Mouse (Mus musculus): ENCODE results near the gene Baz2b. TPM values are rescaled to one million over a fixed set of nuclear protein-coding genes. Genes with fewer than 3 reads are reported as not detected.

The Baz2b gene
- total RNA-seq, 2 experiments from 2014 or later, result 53.0 to 56.7 TPM

GRCm38 (mm10) chr2:60042699-60043098 is 166.9 kb downstream of the Baz2b start:
- no peak for DNase-seq (ENCODE audit: extremely low spot score in 1 of 2, low spot score in 2 of 2)
- intact Hi-C loops (cut with DNase I), result no loop called here

DNA sequence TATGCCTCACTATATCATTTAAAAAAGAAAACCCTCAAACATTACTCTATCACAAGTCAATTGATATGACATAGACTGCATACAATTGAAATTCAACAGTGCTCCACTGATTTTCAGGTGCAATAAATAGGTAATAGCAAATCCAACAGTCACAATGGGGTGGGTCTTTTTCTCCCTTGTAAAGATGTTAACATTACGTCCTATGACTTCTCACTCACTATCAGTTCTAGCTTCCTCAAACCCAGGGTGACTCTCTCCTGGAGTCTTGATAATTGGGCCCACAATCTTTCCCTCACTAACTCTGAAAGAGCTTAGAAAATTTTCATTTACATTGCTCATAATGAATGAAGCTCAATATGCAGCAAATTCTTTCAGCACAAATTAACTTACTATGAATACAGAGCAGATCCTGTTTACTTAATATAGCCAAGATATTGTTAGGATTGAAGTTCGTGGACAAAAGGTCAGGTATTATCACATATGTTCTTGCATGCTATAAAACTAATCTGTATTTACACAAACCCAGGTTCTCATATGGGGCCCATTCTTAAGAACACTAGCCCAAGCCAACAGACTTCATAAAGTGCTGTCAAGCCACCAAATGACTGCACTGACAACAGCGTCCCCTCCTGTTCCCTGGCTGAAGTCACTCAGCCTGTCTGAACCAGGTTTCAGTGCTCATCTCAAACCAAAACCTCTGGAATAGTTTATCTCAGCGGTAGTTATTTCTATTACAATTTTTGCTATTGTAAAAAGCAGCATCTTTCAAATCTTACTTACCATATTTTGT is 168.0 kb downstream of the Baz2b start:
- intact Hi-C loops (cut with DNase I), result no loop called here

DNA sequence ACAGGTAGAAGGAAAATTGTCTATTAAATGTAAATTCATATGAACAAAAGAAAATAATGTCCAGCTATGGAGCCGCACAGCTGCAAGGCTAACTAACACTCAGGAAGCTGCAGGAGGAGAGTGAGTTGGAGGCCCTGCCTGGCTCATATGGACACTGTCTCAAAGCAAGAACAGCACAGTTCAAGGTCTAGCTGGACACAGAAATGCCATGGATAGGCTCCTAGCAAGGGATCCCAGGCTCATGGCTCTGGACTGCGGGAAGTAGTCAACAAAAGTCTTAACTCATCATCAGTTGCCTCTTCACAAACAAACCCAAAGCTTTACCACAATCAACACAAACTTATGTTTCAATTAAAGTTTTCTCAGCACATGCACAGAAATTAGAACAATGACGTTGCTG is 169.5 kb downstream of the Baz2b start:
- intact Hi-C loops (cut with DNase I), result no loop called here
- DNase-seq (ENCODE audit: extremely low spot score in 1 of 2, low spot score in 2 of 2), result no peak

More for the DNA sequence above, 168.0 kb downstream of the Baz2b start:
- no peak for DNase-seq (ENCODE audit: extremely low spot score in 1 of 2, low spot score in 2 of 2)

GRCm38 (mm10) chr2:60037011-60037551 is 172.6 kb downstream of the Baz2b start:
- DNase-seq (ENCODE audit: extremely low spot score in 1 of 2, low spot score in 2 of 2), result peak in 1 of 2 experiments; percentile 20
- intact Hi-C loops (cut with DNase I), result loop anchor here (5.0 kb wide), 1 partner anchor 85 kb away; no protein-coding TSS in a partner anchor

DNA sequence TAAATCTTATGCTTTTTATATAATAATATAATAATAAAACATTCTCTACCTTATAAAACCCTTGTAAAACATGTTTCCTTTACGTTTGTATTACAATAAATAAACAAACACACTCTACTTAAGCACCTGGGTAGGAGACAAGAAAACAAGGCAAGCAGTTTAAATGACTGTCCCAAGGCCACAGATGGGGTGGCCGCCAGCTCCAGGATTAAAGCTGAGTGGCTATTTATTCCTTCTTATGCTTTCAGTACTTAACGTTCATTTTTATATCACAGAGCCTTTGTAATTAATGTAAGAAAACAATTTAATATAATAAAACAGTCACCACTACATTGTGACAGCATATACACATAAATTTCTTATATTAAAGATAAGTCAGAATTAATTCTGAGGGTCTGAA is 173.3 kb downstream of the Baz2b start:
- DNase-seq (ENCODE audit: extremely low spot score in 1 of 2, low spot score in 2 of 2), result no peak
- intact Hi-C loops (cut with DNase I), result loop anchor here (5.0 kb wide), 1 partner anchor 86 kb away; no protein-coding TSS in a partner anchor

DNA sequence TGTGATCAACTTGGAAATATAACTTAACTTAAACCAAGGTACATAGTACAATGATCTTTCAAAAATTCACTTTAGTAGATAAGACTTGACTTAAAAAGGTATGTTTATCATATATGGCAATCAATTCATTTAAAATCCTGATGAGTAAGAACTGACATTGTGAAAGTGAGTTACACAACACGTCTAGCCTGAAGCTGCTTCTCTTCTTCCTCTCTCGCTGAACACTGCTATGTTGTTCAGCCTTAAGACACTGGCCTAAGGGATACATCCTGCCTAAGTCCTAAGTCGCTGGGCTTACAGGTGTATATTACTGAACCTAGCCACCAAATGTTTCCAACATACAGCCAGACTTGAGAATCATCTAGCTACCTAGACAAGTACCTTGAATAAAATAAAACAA is 178.6 kb downstream of the Baz2b start:
- intact Hi-C loops (cut with DNase I), result no loop called here
- DNase-seq (ENCODE audit: extremely low spot score in 1 of 2, low spot score in 2 of 2), result no peak

- no peak for DNase-seq (ENCODE audit: extremely low spot score in 1 of 2, low spot score in 2 of 2)
- intact Hi-C loops (cut with DNase I), result no loop called here
Observed at GRCm38 (mm10) chr2:60029020-60029419, 180.6 kb downstream of the Baz2b start.

GRCm38 (mm10) chr2:60027166-60027565 is 182.5 kb downstream of the Baz2b start:
- DNase-seq (ENCODE audit: extremely low spot score in 1 of 2, low spot score in 2 of 2), result no peak
- intact Hi-C loops (cut with DNase I), result no loop called here

GRCm38 (mm10) chr2:60026554-60026953 is 183.1 kb downstream of the Baz2b start:
- no peak for DNase-seq (ENCODE audit: extremely low spot score in 1 of 2, low spot score in 2 of 2)
- intact Hi-C loops (cut with DNase I), result no loop called here

GRCm38 (mm10) chr2:60023777-60024176 is 185.9 kb downstream of the Baz2b start:
- intact Hi-C loops (cut with DNase I), result no loop called here
- DNase-seq (ENCODE audit: extremely low spot score in 1 of 2, low spot score in 2 of 2), result no peak

DNA sequence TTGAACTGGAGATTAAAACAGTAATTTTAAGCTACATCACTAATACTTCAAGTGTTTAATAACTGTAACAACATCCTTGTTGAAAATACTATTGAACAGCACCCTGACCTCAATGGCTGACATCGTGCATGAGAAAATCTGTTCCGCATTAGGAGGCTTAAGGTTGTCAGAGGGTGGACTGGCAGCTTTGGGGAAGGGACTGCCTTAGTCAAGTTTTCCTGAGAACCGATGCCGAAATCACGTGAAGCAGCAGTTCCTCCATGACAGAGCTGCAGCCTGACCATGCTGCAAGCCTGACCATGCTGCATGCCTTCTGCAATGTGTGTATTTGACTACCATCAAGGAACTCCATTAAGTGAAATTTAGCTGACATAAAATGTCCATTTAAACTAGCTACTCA is 188.1 kb downstream of the Baz2b start:
- no peak for DNase-seq (ENCODE audit: extremely low spot score in 1 of 2, low spot score in 2 of 2)
- intact Hi-C loops (cut with DNase I), result no loop called here

DNA sequence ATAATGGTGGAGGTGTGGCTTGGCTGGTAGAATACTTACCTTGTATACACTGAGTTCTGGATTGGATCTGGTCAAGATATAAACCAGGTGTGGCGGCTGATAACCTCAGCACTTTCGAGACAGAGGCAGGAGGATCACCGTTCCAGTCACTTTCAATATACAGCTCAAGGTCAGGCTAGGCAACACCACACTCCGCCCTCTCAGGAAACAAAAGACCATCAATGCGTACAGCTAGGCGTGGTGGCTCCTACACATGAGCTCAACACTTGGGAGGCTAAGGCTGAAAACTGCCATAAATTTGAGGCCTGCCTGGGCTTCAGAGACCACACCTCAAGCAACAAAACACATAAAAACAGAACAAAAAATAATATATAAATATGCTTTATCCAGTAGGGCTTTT is 188.5 kb downstream of the Baz2b start:
- no peak for DNase-seq (ENCODE audit: extremely low spot score in 1 of 2, low spot score in 2 of 2)
- intact Hi-C loops (cut with DNase I), result no loop called here

- intact Hi-C loops (cut with DNase I), result no loop called here
- no peak for DNase-seq (ENCODE audit: extremely low spot score in 1 of 2, low spot score in 2 of 2)
Observed at GRCm38 (mm10) chr2:60019546-60020250, 189.9 kb downstream of the Baz2b start.

DNA sequence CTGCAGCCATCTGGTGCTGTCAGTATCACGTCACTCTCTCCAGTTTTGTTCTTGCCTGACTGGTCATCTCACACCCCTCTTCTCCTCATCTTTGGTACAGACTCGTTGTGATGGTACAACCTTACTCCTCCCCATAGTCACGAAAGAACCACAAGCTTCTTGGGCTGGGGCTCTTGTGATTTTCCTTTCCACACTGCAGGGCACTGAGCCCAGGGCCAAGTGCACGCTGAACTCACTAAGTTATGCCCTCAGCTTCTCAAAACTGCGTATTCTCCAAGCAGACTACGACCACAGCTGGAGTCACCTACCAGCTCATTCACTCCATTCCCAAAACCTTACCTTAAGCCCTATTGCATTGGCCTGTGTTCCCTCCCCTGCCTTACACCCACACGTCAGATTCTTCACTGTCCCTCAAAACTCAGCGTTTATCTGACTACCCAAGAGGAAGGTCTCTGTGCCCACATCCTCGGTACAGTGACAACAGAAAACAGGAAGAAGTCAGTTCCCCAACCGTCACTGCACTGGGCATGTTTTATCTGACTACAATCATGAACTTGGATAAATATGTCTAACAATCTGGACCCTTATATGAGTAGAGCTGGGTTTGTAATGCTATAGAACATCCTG is 190.7 kb downstream of the Baz2b start:
- intact Hi-C loops (cut with DNase I), result no loop called here
- DNase-seq (ENCODE audit: extremely low spot score in 1 of 2, low spot score in 2 of 2), result no peak

- intact Hi-C loops (cut with DNase I), result no loop called here
- DNase-seq (ENCODE audit: extremely low spot score in 1 of 2, low spot score in 2 of 2), result no peak
Observed at GRCm38 (mm10) chr2:60011526-60011925, 198.1 kb downstream of the Baz2b start.

GRCm38 (mm10) chr2:60003665-60004045 is 206.0 kb downstream of the Baz2b start:
- intact Hi-C loops (cut with DNase I), result no loop called here
- DNase-seq (ENCODE audit: extremely low spot score in 1 of 2, low spot score in 2 of 2), result no peak

GRCm38 (mm10) chr2:60003038-60003664 is 206.5 kb downstream of the Baz2b start:
- DNase-seq (ENCODE audit: extremely low spot score in 1 of 2, low spot score in 2 of 2), result no peak
- intact Hi-C loops (cut with DNase I), result no loop called here

GRCm38 (mm10) chr2:60000268-60000667 is 209.4 kb downstream of the Baz2b start:
- intact Hi-C loops (cut with DNase I), result no loop called here
- DNase-seq (ENCODE audit: extremely low spot score in 1 of 2, low spot score in 2 of 2), result no peak

Data from left cerebral cortex, postnatal 10 days (tissue).